Mouse (Mus musculus) embryonic facial prominence, embryonic 14.5 days (tissue): ENCODE results near the gene Dnajc21. TPM values are rescaled to one million over a fixed set of nuclear protein-coding genes. Genes with fewer than 3 reads are reported as not detected.

Experiments
- ATAC-seq: fragments of 200-750 bp; cut with Nextera tagmentation; 2 replicates; pipeline ENCODE4 v1.8.0; 2017; ENCODE audit warnings: low read depth, moderate number of reproducible peaks, moderate TSS enrichment
- DNase-seq: peaks from one replicate; pipeline ENCODE4 v3.0.0-alpha.2; 2015; ENCODE audit warnings: low spot score
- H3K27ac ChIP-seq: fragments of 300-500 bp; sonication (generic); replicated peaks from 2 replicates; pipeline ENCODE4 v1.5.1; 2014; ENCODE audit warnings: low read depth, mild to moderate bottlenecking, low read length, moderate library complexity
- H3K27me3 ChIP-seq: fragments of 300-500 bp; sonication (generic); replicated peaks from 2 replicates; pipeline ENCODE4 v1.6.1; 2014; ENCODE audit warnings: low read length; ENCODE audit not compliant: control insufficient read depth, insufficient read depth
- H3K36me3 ChIP-seq: fragments of 300-500 bp; sonication (generic); 2 replicates; pipeline ENCODE4 v1.6.1; 2014; ENCODE audit warnings: low read length, mixed read lengths; ENCODE audit not compliant: control insufficient read depth, insufficient read depth
- H3K4me1 ChIP-seq: fragments of 300-500 bp; sonication (generic); 2 replicates; pipeline ENCODE4 v1.6.1; 2014; ENCODE audit warnings: antibody characterized with exemption, low read length; ENCODE audit not compliant: control insufficient read depth, insufficient read depth
- H3K4me2 ChIP-seq: fragments of 300-500 bp; sonication (generic); 2 replicates; pipeline ENCODE4 v1.6.1; 2014; ENCODE audit warnings: low read depth, mild to moderate bottlenecking, low read length, moderate library complexity, mixed read lengths
- H3K4me3 ChIP-seq: fragments of 300-500 bp; sonication (generic); 2 replicates; pipeline ENCODE4 v1.5.1; 2014; ENCODE audit warnings: low read depth, mild to moderate bottlenecking, low read length
- H3K9ac ChIP-seq: fragments of 300-500 bp; sonication (generic); 2 replicates; pipeline ENCODE4 v1.6.1; 2014; ENCODE audit warnings: low read depth, mild to moderate bottlenecking, low read length, moderate library complexity, mixed read lengths
- H3K9me3 ChIP-seq: fragments of 300-500 bp; sonication (generic); 2 replicates; pipeline ENCODE4 v1.6.1; 2016; ENCODE audit warnings: low read length; ENCODE audit not compliant: control insufficient read depth
- WGBS: fragments of 180-500 bp; shearing (Covaris S2); extraction: QIAGEN DNeasy Blood & Tissue Kit; methylation state at CpG from one replicate; pipeline ENCODE4 v1.1.7; 2014; 5-methylcytosine and 5-hydroxymethylcytosine counted together
- polyA plus RNA-seq: library from polyadenylated mRNA; unstranded; fragments of >200 nt; fragmentation: Nextera tagmentation; extraction: Ambion mirVana; gene quantifications from 2 replicates; pipeline ENCODE4 v1.2.1, GENCODE M21; 2014

Gene Dnajc21
- polyA plus RNA-seq, 1 experiment from 2014 or later = 15.9 TPM

GRCm38 (mm10) chr15:10490101-10490500, 19.8 kb upstream of the Dnajc21 start:
- DNase-seq (no peak), ATAC-seq (no peak)
- H3K27me3 ChIP-seq = no peaks in the 10 kb centered on the region
- no peak overlapping the region for H3K4me2 ChIP-seq
- peaks cover 25% of the 10 kb centered on the region for H3K36me3 ChIP-seq
- H3K9me3 ChIP-seq = no peaks in the 10 kb centered on the region
- H3K27ac ChIP-seq = no peak overlapping the region
- no peak overlapping the region for H3K4me3 ChIP-seq
- H3K9ac ChIP-seq = no peak overlapping the region
- H3K4me1 ChIP-seq = peaks cover 12% of the 10 kb centered on the region
- WGBS = 73% methylated on average over 5 of the region's 5 CpGs

DNA sequence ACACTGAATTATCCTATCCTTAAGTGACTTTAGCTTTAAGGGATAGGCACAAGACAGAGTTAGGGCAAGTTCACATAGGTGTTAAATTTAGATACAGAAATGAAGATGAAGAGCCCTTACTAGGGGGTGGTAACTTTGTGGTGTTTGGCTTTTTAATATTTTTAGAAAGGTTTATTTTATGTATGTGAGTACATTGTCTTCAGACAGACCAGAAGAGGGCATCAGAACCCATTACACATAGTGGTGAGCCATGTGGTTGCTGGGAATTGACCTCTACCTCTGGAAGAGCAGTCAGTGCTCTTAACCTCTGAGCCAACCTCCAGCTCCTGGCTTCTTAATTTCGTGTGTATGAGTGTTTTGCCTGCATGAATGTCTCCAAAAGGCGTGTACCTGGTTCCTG, 16.9 kb upstream of the Dnajc21 start:
- H3K9me3 ChIP-seq = no peaks in the 10 kb centered on the region
- peak overlapping the region; percentile 58 for H3K4me3 ChIP-seq
- peaks cover 24% of the 10 kb centered on the region for H3K36me3 ChIP-seq
- no peak overlapping the region for H3K27ac ChIP-seq
- ATAC-seq (no peak), DNase-seq (no peak)
- H3K9ac ChIP-seq = 0 out of 2 replicates have a peak overlapping the region, but pooled peaks have one; percentile 10
- peak overlapping the region; percentile 87 for H3K4me2 ChIP-seq
- H3K27me3 ChIP-seq = no peaks in the 10 kb centered on the region
- WGBS = 62% methylated on average over 2 of the region's 2 CpGs
- H3K4me1 ChIP-seq = peaks cover 21% of the 10 kb centered on the region

DNA sequence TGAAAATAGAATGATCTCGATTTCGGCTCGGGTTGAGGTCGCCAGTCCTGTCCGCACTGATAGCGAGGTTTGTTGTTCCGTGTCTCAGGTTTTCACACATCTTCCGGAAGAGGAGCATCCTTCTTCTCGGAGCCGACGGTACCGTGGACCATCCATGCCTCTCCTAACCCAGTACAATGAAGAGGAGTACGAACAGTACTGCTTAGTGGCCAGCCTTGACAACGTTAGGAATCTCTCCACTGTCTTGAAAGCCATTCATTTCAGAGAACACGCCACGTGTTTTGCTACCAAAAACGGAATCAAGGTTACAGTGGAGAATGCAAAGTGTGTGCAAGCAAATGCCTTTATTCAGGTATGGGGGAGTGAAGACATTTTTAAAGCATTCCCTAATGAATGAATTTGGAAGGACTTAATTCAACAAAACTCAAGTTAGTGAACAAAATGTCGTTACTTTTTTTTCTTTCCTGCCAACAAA, 16.1 kb upstream of the Dnajc21 start:
- ATAC-seq = peak; percentile 31

DNA sequence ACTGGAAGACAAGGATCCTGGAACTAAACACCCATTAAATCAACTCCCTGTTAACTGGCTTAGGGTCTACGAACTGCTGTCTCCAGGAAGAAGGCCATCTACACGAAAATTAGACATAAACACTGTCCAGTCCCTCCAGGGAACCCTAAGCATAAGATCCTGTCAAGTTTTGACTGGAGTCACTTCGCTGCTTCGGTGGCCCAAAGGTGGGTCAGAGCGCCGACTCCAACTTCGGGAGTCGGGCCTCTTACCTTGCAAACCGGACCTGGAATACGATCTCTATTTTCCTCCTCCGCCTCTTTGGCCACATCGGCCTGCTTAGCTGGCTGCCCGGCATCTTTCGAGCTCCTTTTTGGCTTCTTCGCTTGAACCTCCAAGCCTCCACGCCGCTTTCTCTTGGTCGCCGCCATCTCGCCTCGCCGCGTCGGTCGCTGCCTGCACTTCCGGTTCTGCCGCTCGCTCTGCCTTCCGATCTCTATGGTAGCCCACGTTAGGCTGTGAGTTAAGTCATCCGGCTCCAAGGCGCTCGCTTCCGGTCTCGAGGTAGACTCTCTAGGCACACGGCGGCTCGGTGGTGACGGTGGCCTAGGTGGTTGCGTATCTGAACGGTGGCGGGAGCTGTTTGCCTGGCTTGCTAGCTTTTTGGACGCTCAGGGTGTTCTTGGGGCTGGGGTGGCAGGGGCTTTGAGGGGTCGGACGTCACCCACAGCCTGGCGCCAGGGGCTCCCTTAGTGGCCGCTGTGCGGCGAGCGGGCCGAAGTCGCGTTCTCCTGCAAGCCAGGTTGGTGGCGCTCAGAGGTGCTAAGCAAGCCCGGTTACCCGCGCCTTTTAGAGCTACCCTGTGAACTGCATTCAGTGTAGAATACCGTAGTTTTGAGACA, 15.4 kb upstream of the Dnajc21 start, which contains the start of the genes Brix1 and Rad1:
Gene Brix1 (minus strand): TSS at position 464 of the 881 bp plus-strand sequence.
Gene Rad1 (plus strand): TSS at position 535 of the 881 bp plus-strand sequence.
- H3K4me3 ChIP-seq = peak within 1 kb of the TSS; percentile 58
- peaks cover 30% of the 10 kb centered on the region for H3K36me3 ChIP-seq
- ATAC-seq (peak; percentile 100), DNase-seq (peak; percentile 99)
- H3K4me2 ChIP-seq = peak within 1 kb of the TSS; percentile 87
- H3K27me3 ChIP-seq = no peaks in the 10 kb centered on the region
- no peaks in the 10 kb centered on the region for H3K9me3 ChIP-seq
- H3K27ac ChIP-seq = peak within 1 kb of the TSS; percentile 74
- peak within 1 kb of the TSS; percentile 80 for H3K9ac ChIP-seq
- H3K4me1 ChIP-seq = peaks cover 21% of the 10 kb centered on the region
- under 1% methylated on average over 57 of the region's 58 CpGs for WGBS

More for the DNA sequence above, 16.1 kb upstream of the Dnajc21 start:
- H3K4me1 ChIP-seq = peaks cover 21% of the 10 kb centered on the region
- H3K27me3 ChIP-seq = no peaks in the 10 kb centered on the region
- H3K27ac ChIP-seq = peak overlapping the region; percentile 74
- H3K36me3 ChIP-seq = peaks cover 25% of the 10 kb centered on the region
- peak overlapping the region; percentile 58 for H3K4me3 ChIP-seq
- peak overlapping the region; percentile 87 for H3K4me2 ChIP-seq
- WGBS = 2% methylated on average over 18 of the region's 18 CpGs
- no peaks in the 10 kb centered on the region for H3K9me3 ChIP-seq
- peak overlapping the region; percentile 80 for H3K9ac ChIP-seq
- DNase-seq = no peak

- 14% methylated on average over 3 of the region's 3 CpGs for WGBS
- peaks cover 8% of the 10 kb centered on the region for H3K4me1 ChIP-seq
- H3K36me3 ChIP-seq = peaks cover 19% of the 10 kb centered on the region
- H3K4me3 ChIP-seq = peak overlapping the region; percentile 88
- peak overlapping the region; percentile 85 for H3K4me2 ChIP-seq
- H3K9me3 ChIP-seq = no peaks in the 10 kb centered on the region
- H3K27me3 ChIP-seq = no peaks in the 10 kb centered on the region
- ATAC-seq = no peak
- peak overlapping the region; percentile 33; the same call in 1 of the 2 replicates for H3K27ac ChIP-seq
- peak overlapping the region; percentile 63 for H3K9ac ChIP-seq
- no peak for DNase-seq
Observed at GRCm38 (mm10) chr15:10470941-10471340, 625 bp upstream of the Dnajc21 start.

- DNase-seq (peak; percentile 40), ATAC-seq (peak; percentile 10; the same call in 1 of the 2 replicates)
- peak overlapping the region; percentile 88 for H3K9ac ChIP-seq
- peak overlapping the region; percentile 85 for H3K4me2 ChIP-seq
- H3K36me3 ChIP-seq = peaks cover 9% of the 10 kb centered on the region
- H3K4me3 ChIP-seq = peak overlapping the region; percentile 88
- under 1% methylated on average over 29 of the region's 40 CpGs for WGBS
- no peaks in the 10 kb centered on the region for H3K27me3 ChIP-seq
- H3K27ac ChIP-seq = peak overlapping the region; percentile 74
- no peaks in the 10 kb centered on the region for H3K9me3 ChIP-seq
- peaks cover 8% of the 10 kb centered on the region for H3K4me1 ChIP-seq
Observed at GRCm38 (mm10) chr15:10469641-10470150, 620 bp downstream of the Dnajc21 start.

DNA sequence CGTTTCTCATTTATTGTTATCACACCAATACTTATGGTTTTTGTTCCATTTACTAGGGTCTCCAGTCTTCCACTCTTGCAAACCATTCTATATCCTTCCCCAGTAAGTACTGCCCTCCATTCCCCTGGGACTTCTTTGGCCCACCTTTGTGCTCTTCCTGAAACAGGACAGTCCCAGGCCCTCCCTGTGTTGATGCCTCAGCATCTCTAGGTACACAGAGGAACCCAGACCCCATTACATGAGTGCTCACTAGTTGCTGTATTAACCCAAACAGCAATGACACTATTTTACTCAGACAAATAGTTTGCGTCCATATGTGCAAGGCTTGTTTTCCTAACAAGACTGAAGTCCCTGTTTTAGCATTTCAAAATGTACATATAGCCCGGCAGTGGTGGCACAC, 1.6 kb downstream of the Dnajc21 start:
- Histone ChIP-seq H3K4me2 (peak overlapping the region; percentile 85), H3K4me3 (no peak overlapping the region), H3K9me3 (no peaks in the 10 kb centered on the region), H3K27me3 (no peaks in the 10 kb centered on the region), H3K36me3 (no peaks in the 10 kb centered on the region), H3K27ac (no peak overlapping the region), H3K4me1 (peaks cover 8% of the 10 kb centered on the region), H3K9ac (no peak overlapping the region)
- ATAC-seq (no peak), DNase-seq (no peak)
- WGBS = 87% methylated on average over 3 of the region's 3 CpGs

GRCm38 (mm10) chr15:10464678-10465077, 5.6 kb downstream of the Dnajc21 start:
- Histone ChIP-seq H3K27me3 (no peaks in the 10 kb centered on the region), H3K9ac (no peak overlapping the region), H3K4me1 (peaks cover 8% of the 10 kb centered on the region), H3K9me3 (no peaks in the 10 kb centered on the region), H3K27ac (no peak overlapping the region), H3K36me3 (peaks cover 26% of the 10 kb centered on the region), H3K4me2 (no peak overlapping the region), H3K4me3 (no peak overlapping the region)
- ATAC-seq = no peak
- 86% methylated on average over 3 of the region's 3 CpGs for WGBS
- no peak for DNase-seq
